Mouse (Mus musculus) spleen, adult 2 months (tissue): ENCODE measurements at regions not wholly inside any gene's neighbourhood (a gene's known extent, or its start where the extent isn't known, plus 50 kb on each side); places are given as distances from the start of the nearest gene placed in this dataset.

Experiments
- CTCF ChIP-seq: fragments of 200-500 bp; IDR thresholded peaks from 2 replicates; pipeline ENCODE4 v1.5.1; 2011; ENCODE audit warnings: mild to moderate bottlenecking, inconsistent platforms; ENCODE audit not compliant: insufficient read depth, insufficient read length, insufficient replicate concordance; ENCODE audit errors: extremely low read depth
- POLR2A ChIP-seq: fragments of 200-500 bp; IDR thresholded peaks from 2 replicates; pipeline ENCODE4 v1.6.1; 2011; ENCODE audit warnings: low read depth, low read length, inconsistent platforms

GRCm38 (mm10) chr7:58383401-58383800 is 272.6 kb upstream of the Atp10a start:
- TF ChIP-seq POLR2A (no peak), CTCF (no peak)
